Mouse (Mus musculus): ENCODE results near the gene Kel. TPM values are rescaled to one million over a fixed set of nuclear protein-coding genes. Genes with fewer than 3 reads are reported as not detected.

The Kel gene
- polyA plus RNA-seq, 1 experiment from 2014 or later = 53.1 TPM

DNA sequence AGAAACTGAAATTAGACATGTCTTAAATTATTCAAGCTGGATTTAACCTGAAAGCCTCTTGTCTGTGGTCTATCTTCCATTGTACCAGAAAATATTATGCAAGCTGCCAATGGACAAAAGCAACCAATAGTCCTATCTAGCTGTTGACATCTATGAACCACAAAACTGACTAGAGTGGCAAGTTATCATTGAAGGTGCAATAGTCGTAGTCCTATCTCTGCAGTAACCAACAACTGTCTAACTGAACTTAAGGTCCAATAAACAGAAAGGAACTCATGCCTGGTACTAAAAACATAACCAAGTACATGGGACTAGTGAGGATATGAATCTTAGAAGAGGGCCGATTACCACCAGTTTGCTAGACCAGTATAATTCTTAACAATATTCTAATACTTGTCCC lies 27.6 kb downstream of the Kel start:
- no peaks in the 10 kb centered on the region for H3K4me1 ChIP-seq (ENCODE audit: control insufficient read depth, insufficient read depth, low read length)
- no peak overlapping the region for H3K27ac ChIP-seq (ENCODE audit: low read depth, low read length)
- no peak overlapping the region for H3K9ac ChIP-seq (ENCODE audit: low read depth, low read length)
- ATAC-seq (replicated peaks; ENCODE audit: insufficient number of reproducible peaks, low FRiP score, low TSS enrichment) = no peak
- no peaks in the 10 kb centered on the region for H3K36me3 ChIP-seq (ENCODE audit: control insufficient read depth, insufficient read depth, low read length)
- H3K27me3 ChIP-seq (ENCODE audit: control insufficient read depth, insufficient read depth, low read length) = no peaks in the 10 kb centered on the region
- no peak overlapping the region for H3K4me3 ChIP-seq (ENCODE audit: low read depth, low read length)
- 80% methylated on average over 2 of the region's 2 CpGs for WGBS (ENCODE audit: insufficient replicate concordance)
- no peak overlapping the region for H3K4me2 ChIP-seq
- H3K9me3 ChIP-seq (replicated peaks; ENCODE audit: control insufficient read depth, low read length) = no peaks in the 10 kb centered on the region

DNA sequence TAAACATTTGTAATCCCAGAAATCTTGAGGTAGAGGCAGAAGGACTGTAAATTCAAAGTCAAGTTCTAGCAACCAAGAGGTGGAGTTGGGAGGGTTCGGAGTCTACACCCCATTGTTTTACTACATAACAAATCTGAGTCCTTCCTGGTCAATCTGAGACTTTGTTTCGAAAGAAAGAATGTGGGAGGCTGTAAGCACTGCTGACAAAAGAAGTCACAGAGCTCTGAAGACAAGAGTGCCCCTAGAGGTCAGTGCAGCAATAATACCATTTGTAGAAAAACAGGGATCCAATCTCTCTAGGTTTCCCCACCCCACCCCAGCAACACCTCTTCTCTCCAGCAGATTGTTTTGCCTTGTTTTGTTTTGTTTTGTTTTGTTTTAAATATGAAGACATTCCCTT lies 41.8 kb downstream of the Kel start:
- Histone ChIP-seq H3K4me3 (ENCODE audit: low read depth, low read length) (no peak overlapping the region), H3K4me2 (no peak overlapping the region), H3K9ac (ENCODE audit: low read depth, low read length) (no peak overlapping the region), H3K4me1 (ENCODE audit: control insufficient read depth, insufficient read depth, low read length) (no peaks in the 10 kb centered on the region), H3K27ac (ENCODE audit: low read depth, low read length) (no peak overlapping the region), H3K27me3 (ENCODE audit: control insufficient read depth, insufficient read depth, low read length) (no peaks in the 10 kb centered on the region), H3K9me3 (replicated peaks; ENCODE audit: control insufficient read depth, low read length) (no peaks in the 10 kb centered on the region), H3K36me3 (ENCODE audit: control insufficient read depth, insufficient read depth, low read length) (no peaks in the 10 kb centered on the region)
- 42% methylated on average over 2 of the region's 2 CpGs for WGBS (ENCODE audit: insufficient replicate concordance)
- no peak for ATAC-seq (replicated peaks; ENCODE audit: insufficient number of reproducible peaks, low FRiP score, low TSS enrichment)

DNA sequence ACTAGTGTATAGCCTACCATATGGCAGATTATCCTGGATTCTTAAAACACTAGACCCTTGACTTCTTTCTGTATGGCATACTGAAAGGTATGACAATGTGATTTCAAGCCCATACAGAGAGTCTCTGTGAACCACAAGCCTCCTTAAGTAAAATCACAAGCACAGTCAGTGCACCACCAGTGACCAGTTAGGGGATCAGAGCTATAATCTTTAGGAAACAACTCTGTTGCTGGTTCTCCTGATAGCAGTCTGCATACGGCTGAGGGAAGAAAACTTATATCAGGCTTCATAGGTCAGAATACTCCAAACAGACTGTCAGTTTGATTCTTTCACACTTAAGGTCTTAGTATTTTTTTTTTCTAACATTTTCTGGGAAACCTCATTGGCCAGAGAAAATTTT lies 45.7 kb downstream of the Kel start:
- Histone ChIP-seq H3K27me3 (ENCODE audit: control insufficient read depth, insufficient read depth, low read length) (no peaks in the 10 kb centered on the region), H3K4me2 (no peak overlapping the region), H3K27ac (ENCODE audit: low read depth, low read length) (no peak overlapping the region), H3K36me3 (ENCODE audit: control insufficient read depth, insufficient read depth, low read length) (no peaks in the 10 kb centered on the region), H3K9me3 (replicated peaks; ENCODE audit: control insufficient read depth, low read length) (no peaks in the 10 kb centered on the region), H3K4me1 (ENCODE audit: control insufficient read depth, insufficient read depth, low read length) (no peaks in the 10 kb centered on the region), H3K4me3 (ENCODE audit: low read depth, low read length) (no peak overlapping the region), H3K9ac (ENCODE audit: low read depth, low read length) (no peak overlapping the region)
- ATAC-seq (replicated peaks; ENCODE audit: insufficient number of reproducible peaks, low FRiP score, low TSS enrichment) = no peak
- 34% methylated on average over 1 of the region's 1 CpGs for WGBS (ENCODE audit: insufficient replicate concordance)

DNA sequence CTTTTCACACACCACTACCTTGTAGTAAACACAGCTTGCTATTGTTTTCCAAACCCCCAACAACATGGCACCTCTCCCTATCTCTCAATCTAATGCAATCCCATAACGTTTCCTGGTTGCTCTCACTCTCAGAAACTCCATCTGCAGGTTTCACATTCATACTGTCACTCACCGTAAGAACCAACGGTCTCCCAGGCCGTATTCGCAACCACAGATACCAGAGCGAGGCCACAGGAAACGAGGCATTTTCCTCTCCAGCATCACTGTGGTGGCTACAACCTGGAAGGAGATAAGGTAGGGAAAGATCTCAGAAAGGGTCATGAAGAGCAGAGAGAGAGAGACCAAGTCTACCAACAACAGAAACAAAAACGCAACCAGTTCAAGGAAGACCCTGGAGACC lies 49.5 kb downstream of the Kel start:
- H3K9me3 ChIP-seq (replicated peaks; ENCODE audit: control insufficient read depth, low read length) = no peaks in the 10 kb centered on the region
- H3K36me3 ChIP-seq (ENCODE audit: control insufficient read depth, insufficient read depth, low read length) = no peaks in the 10 kb centered on the region
- H3K4me2 ChIP-seq = no peak overlapping the region
- H3K27me3 ChIP-seq (ENCODE audit: control insufficient read depth, insufficient read depth, low read length) = no peaks in the 10 kb centered on the region
- no peaks in the 10 kb centered on the region for H3K4me1 ChIP-seq (ENCODE audit: control insufficient read depth, insufficient read depth, low read length)
- 61% methylated on average over 8 of the region's 8 CpGs for WGBS (ENCODE audit: insufficient replicate concordance)
- no peak for ATAC-seq (replicated peaks; ENCODE audit: insufficient number of reproducible peaks, low FRiP score, low TSS enrichment)
- no peak overlapping the region for H3K4me3 ChIP-seq (ENCODE audit: low read depth, low read length)
- H3K9ac ChIP-seq (ENCODE audit: low read depth, low read length) = no peak overlapping the region
- no peak overlapping the region for H3K27ac ChIP-seq (ENCODE audit: low read depth, low read length)

DNA sequence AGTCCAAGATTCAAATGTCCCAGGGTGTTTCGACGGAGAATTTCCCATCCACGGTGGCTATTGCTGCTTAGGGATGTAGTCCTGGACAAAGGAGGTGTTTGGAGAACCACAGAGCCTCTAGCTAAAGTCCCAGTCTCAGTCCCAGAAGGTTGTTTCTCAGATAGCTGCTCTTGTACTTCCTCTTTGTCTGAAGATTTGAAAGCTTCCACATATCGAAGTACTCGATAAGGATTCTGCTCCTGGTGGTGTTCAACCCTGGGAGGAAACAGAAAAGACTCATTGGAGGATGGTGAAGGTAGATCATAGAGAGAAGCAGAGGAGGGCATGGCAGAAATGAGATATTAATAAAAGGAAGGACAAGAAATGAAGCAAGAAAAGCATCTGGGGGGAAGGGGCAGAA lies 51.0 kb downstream of the Kel start:
- Histone ChIP-seq H3K36me3 (ENCODE audit: control insufficient read depth, insufficient read depth, low read length) (no peaks in the 10 kb centered on the region), H3K4me3 (ENCODE audit: low read depth, low read length) (no peak overlapping the region), H3K9ac (ENCODE audit: low read depth, low read length) (no peak overlapping the region), H3K27me3 (ENCODE audit: control insufficient read depth, insufficient read depth, low read length) (no peaks in the 10 kb centered on the region), H3K9me3 (replicated peaks; ENCODE audit: control insufficient read depth, low read length) (no peaks in the 10 kb centered on the region), H3K27ac (ENCODE audit: low read depth, low read length) (no peak overlapping the region), H3K4me2 (no peak overlapping the region), H3K4me1 (ENCODE audit: control insufficient read depth, insufficient read depth, low read length) (no peaks in the 10 kb centered on the region)
- no peak for ATAC-seq (replicated peaks; ENCODE audit: insufficient number of reproducible peaks, low FRiP score, low TSS enrichment)
- WGBS (ENCODE audit: insufficient replicate concordance) = 87% methylated on average over 5 of the region's 5 CpGs

DNA sequence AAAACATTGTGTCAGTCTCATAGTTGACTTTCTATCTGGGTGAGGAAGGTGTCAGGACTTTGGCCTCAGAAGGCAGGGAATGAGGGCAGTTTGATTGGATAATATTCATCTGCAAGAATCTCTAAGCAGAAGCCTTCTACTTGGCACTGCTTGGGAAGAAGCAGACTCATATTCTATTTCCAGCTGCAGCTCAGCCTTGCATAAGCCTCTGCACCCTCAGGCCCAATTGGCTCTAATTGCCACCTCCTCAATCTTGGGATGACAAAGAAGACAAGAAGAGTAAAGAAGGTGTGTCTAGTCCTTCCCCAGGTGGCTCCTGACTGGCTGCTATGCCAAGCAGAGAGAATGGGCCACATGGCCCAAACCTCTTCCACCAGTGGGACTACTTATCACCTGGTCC lies 57.5 kb downstream of the Kel start:
- Histone ChIP-seq H3K4me1 (ENCODE audit: control insufficient read depth, insufficient read depth, low read length) (no peaks in the 10 kb centered on the region), H3K4me3 (ENCODE audit: low read depth, low read length) (no peak overlapping the region), H3K27ac (ENCODE audit: low read depth, low read length) (no peak overlapping the region), H3K9me3 (replicated peaks; ENCODE audit: control insufficient read depth, low read length) (no peaks in the 10 kb centered on the region), H3K4me2 (no peak overlapping the region), H3K27me3 (ENCODE audit: control insufficient read depth, insufficient read depth, low read length) (no peaks in the 10 kb centered on the region), H3K9ac (ENCODE audit: low read depth, low read length) (no peak overlapping the region), H3K36me3 (ENCODE audit: control insufficient read depth, insufficient read depth, low read length) (no peaks in the 10 kb centered on the region)
- no peak for ATAC-seq (replicated peaks; ENCODE audit: insufficient number of reproducible peaks, low FRiP score, low TSS enrichment)

DNA sequence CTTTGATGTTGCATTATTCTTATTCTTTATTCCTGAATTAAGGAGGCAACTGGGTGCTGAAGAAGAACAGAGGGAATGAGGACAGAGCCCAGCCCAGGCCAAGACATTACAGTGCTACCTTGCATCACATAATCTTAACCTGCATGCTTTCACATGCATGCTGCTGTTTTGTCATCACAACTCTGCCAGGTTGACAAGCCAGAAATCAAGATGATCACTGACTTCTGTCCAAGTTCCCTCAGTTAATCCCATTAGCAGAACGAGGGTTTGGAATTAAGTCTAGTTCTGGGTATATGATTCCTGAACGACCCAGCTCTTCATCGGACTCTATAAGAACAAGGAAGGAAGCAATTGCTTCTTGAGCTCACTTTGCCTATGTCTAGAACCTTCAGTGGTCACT lies 57.9 kb downstream of the Kel start:
- no peak overlapping the region for H3K4me3 ChIP-seq (ENCODE audit: low read depth, low read length)
- H3K27me3 ChIP-seq (ENCODE audit: control insufficient read depth, insufficient read depth, low read length) = no peaks in the 10 kb centered on the region
- no peaks in the 10 kb centered on the region for H3K9me3 ChIP-seq (replicated peaks; ENCODE audit: control insufficient read depth, low read length)
- H3K4me2 ChIP-seq = no peak overlapping the region
- 74% methylated on average over 3 of the region's 3 CpGs for WGBS (ENCODE audit: insufficient replicate concordance)
- H3K9ac ChIP-seq (ENCODE audit: low read depth, low read length) = no peak overlapping the region
- H3K4me1 ChIP-seq (ENCODE audit: control insufficient read depth, insufficient read depth, low read length) = no peaks in the 10 kb centered on the region
- no peak for ATAC-seq (replicated peaks; ENCODE audit: insufficient number of reproducible peaks, low FRiP score, low TSS enrichment)
- H3K36me3 ChIP-seq (ENCODE audit: control insufficient read depth, insufficient read depth, low read length) = no peaks in the 10 kb centered on the region
- H3K27ac ChIP-seq (ENCODE audit: low read depth, low read length) = no peak overlapping the region

DNA sequence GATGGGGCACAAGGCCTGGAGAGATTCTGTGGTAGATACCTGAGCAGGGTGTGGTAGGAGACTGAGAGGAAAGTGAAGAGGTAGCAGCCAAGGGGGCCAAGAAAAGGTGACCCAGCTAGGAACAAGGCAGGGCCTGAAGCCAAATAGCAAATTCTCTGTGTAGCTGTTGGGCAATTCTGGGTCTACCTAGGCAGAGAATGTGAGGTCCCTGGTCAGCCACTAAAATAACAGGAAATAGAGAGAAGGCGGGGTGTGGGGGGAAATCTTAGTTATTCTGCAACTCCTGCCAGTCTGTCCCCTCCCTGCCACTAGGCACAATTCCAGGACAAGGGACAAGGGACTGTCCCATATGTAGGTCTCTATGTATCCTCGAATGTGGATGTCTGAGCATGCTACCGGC lies 60.9 kb downstream of the Kel start:
- H3K4me3 ChIP-seq (ENCODE audit: low read depth, low read length) = no peak overlapping the region
- 74% methylated on average over 3 of the region's 3 CpGs for WGBS (ENCODE audit: insufficient replicate concordance)
- H3K9ac ChIP-seq (ENCODE audit: low read depth, low read length) = no peak overlapping the region
- no peak overlapping the region for H3K27ac ChIP-seq (ENCODE audit: low read depth, low read length)
- H3K27me3 ChIP-seq (ENCODE audit: control insufficient read depth, insufficient read depth, low read length) = no peaks in the 10 kb centered on the region
- no peaks in the 10 kb centered on the region for H3K9me3 ChIP-seq (replicated peaks; ENCODE audit: control insufficient read depth, low read length)
- H3K36me3 ChIP-seq (ENCODE audit: control insufficient read depth, insufficient read depth, low read length) = no peaks in the 10 kb centered on the region
- H3K4me1 ChIP-seq (ENCODE audit: control insufficient read depth, insufficient read depth, low read length) = no peaks in the 10 kb centered on the region
- no peak for ATAC-seq (replicated peaks; ENCODE audit: insufficient number of reproducible peaks, low FRiP score, low TSS enrichment)
- no peak overlapping the region for H3K4me2 ChIP-seq

DNA sequence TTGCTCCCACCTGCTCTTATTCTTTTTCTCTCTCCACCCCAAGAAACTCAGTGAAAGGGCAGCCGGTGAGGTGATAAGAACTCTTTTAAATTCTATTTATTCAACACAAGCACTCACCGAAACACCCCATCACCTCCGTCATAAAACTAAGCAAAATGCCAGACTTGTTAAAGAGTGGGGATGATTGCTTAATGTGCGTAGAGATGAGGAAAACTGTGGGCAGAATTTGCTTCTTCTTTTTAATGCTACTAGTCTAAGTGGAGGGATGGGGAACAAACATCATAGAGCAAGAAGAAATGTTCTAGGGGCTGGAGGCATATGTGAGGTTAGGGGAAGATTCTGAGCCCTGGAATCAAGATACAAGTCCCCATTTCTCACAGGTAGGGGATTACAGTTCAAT lies 61.4 kb downstream of the Kel start:
- no peaks in the 10 kb centered on the region for H3K4me1 ChIP-seq (ENCODE audit: control insufficient read depth, insufficient read depth, low read length)
- ATAC-seq (replicated peaks; ENCODE audit: insufficient number of reproducible peaks, low FRiP score, low TSS enrichment) = no peak
- no peaks in the 10 kb centered on the region for H3K9me3 ChIP-seq (replicated peaks; ENCODE audit: control insufficient read depth, low read length)
- no peak overlapping the region for H3K27ac ChIP-seq (ENCODE audit: low read depth, low read length)
- WGBS (ENCODE audit: insufficient replicate concordance) = 77% methylated on average over 4 of the region's 4 CpGs
- H3K4me2 ChIP-seq = no peak overlapping the region
- no peaks in the 10 kb centered on the region for H3K27me3 ChIP-seq (ENCODE audit: control insufficient read depth, insufficient read depth, low read length)
- no peaks in the 10 kb centered on the region for H3K36me3 ChIP-seq (ENCODE audit: control insufficient read depth, insufficient read depth, low read length)
- H3K4me3 ChIP-seq (ENCODE audit: low read depth, low read length) = no peak overlapping the region
- H3K9ac ChIP-seq (ENCODE audit: low read depth, low read length) = no peak overlapping the region

All from heart, embryonic 11.5 days (tissue).